Mouse (Mus musculus): Measurements from ENCODE around the gene Ube2d3. TPM values are rescaled to one million over a fixed set of nuclear protein-coding genes. Genes with fewer than 3 reads are reported as not detected.

Ube2d3 gene
- total and polyA plus RNA-seq, 3 experiments = 590 to 1,803 (median 1,178) TPM

- DNase-seq (ENCODE audit: extremely low read depth) = no peak
- TF ChIP-seq KAT2A (IDR thresholded peaks at IDR 0.05; ENCODE audit: insufficient replicate concordance, low read length) = no peak
- TF ChIP-seq E2F4 (IDR thresholded peaks at IDR 0.05; ENCODE audit: insufficient replicate concordance, low read depth, low read length) = no peak
- no peak for TF ChIP-seq TBP (conservative IDR thresholded peaks at IDR 0.05; ENCODE audit: low read depth, low read length)
- no peak for TF ChIP-seq SIN3A (IDR thresholded peaks at IDR 0.05; ENCODE audit: low read length)
- no peak for TF ChIP-seq NRF1 (IDR thresholded peaks at IDR 0.05; ENCODE audit: low read depth, low read length)
- no peak for TF ChIP-seq RCOR1 (conservative IDR thresholded peaks at IDR 0.05; ENCODE audit: low read depth, low read length)
- TF ChIP-seq MAZ (IDR thresholded peaks at IDR 0.05; ENCODE audit: low read depth, low read length) = no peak
- no peak for TF ChIP-seq USF1 (IDR thresholded peaks at IDR 0.05; ENCODE audit: low read depth, low read length)
- no peak for TF ChIP-seq ZNF384 (IDR thresholded peaks at IDR 0.05; ENCODE audit: low read depth, low read length)
- TF ChIP-seq ZKSCAN1 (IDR thresholded peaks at IDR 0.05; ENCODE audit: borderline replicate concordance, low read depth, low read length) = no peak
- no peak for TF ChIP-seq PAX5 (IDR thresholded peaks at IDR 0.05; ENCODE audit: low read length)
- no peak overlapping the region for H3K27ac ChIP-seq (ENCODE audit: insufficient read depth, low read depth)
- H3K9ac ChIP-seq (ENCODE audit: insufficient read depth, low read depth) = no peak overlapping the region
- no peak overlapping the region for H3K4me2 ChIP-seq (ENCODE audit: insufficient read depth, low read depth, poor library complexity, severe bottlenecking)
- in situ Hi-C loops (cut with MboI; ENCODE audit: low pct_ligation_motif_present, low pct_unique_long_range_greater_than_20kb, low sequenced_read_pairs) (no loop called here), dilution Hi-C loops (cut with MboI; ENCODE audit: extremely low pct_ligation_motif_present, extremely low pct_unique_long_range_greater_than_20kb, low sequenced_read_pairs) (no loop called here)
- no peaks in the 10 kb centered on the region for H3K27me3 ChIP-seq (replicated peaks)
- H3K36me3 ChIP-seq (replicated peaks in 1 of 2; ENCODE audit: control insufficient read depth in 1 of 2, insufficient read depth in 1 of 2, low read length in 1 of 2) = no peaks in the 10 kb centered on the region
- no peak overlapping the region for H3K4me3 ChIP-seq (replicated peaks in 1 of 3; ENCODE audit: low read depth in 2 of 3, low read length in 2 of 3, poor library complexity in 1 of 3)
- H3K79me2 ChIP-seq (replicated peaks; ENCODE audit: control insufficient read depth, extremely low read depth, insufficient read depth, poor library complexity, severe bottlenecking) = no peaks in the 10 kb centered on the region
- H3K9me3 ChIP-seq (replicated peaks; ENCODE audit: low read length) = no peaks in the 10 kb centered on the region
- H3K4me1 ChIP-seq (ENCODE audit: control insufficient read depth in 1 of 2, insufficient read depth in 2 of 2) = no peaks in the 10 kb centered on the region
Measured at GRCm38 (mm10) chr3:135393186-135393585, 44.8 kb upstream of the Ube2d3 start.

- no peaks in the 10 kb centered on the region for H3K79me2 ChIP-seq (replicated peaks; ENCODE audit: control insufficient read depth, extremely low read depth, insufficient read depth, poor library complexity, severe bottlenecking)
- H3K27ac ChIP-seq (ENCODE audit: insufficient read depth, low read depth) = no peak overlapping the region
- no peak for DNase-seq (ENCODE audit: extremely low read depth)
- in situ Hi-C loops (cut with MboI; ENCODE audit: low pct_ligation_motif_present, low pct_unique_long_range_greater_than_20kb, low sequenced_read_pairs) (no loop called here), dilution Hi-C loops (cut with MboI; ENCODE audit: extremely low pct_ligation_motif_present, extremely low pct_unique_long_range_greater_than_20kb, low sequenced_read_pairs) (no loop called here)
- TF ChIP-seq MAX (IDR thresholded peaks at IDR 0.05; ENCODE audit: low read length) (peak; percentile 36; the same call in 1 of the 2 replicates), NRF1 (IDR thresholded peaks at IDR 0.05; ENCODE audit: low read depth, low read length) (no peak), POLR2A (IDR thresholded peaks at IDR 0.05; ENCODE audit: low read depth, low read length) (no peak), CHD1 (IDR thresholded peaks at IDR 0.05; ENCODE audit: low read depth, low read length) (no peak), HCFC1 (IDR thresholded peaks at IDR 0.05; ENCODE audit: low read depth, low read length) (no peak), MYC (IDR thresholded peaks at IDR 0.05; ENCODE audit: low read depth, low read length) (0 out of 2 replicates have a peak, but pooled peaks have one; percentile 21), KAT2A (IDR thresholded peaks at IDR 0.05; ENCODE audit: insufficient replicate concordance, low read length) (no peak), IRF4 (IDR thresholded peaks at IDR 0.05; ENCODE audit: low read depth, low read length) (no peak)
- H3K27me3 ChIP-seq (replicated peaks) = no peaks in the 10 kb centered on the region
- no peak overlapping the region for H3K4me2 ChIP-seq (ENCODE audit: insufficient read depth, low read depth, poor library complexity, severe bottlenecking)
- H3K4me1 ChIP-seq (ENCODE audit: control insufficient read depth in 1 of 2, insufficient read depth in 2 of 2) = no peaks in the 10 kb centered on the region
- no peaks in the 10 kb centered on the region for H3K36me3 ChIP-seq (replicated peaks in 1 of 2; ENCODE audit: control insufficient read depth in 1 of 2, insufficient read depth in 1 of 2, low read length in 1 of 2)
- no peak overlapping the region for H3K9ac ChIP-seq (ENCODE audit: insufficient read depth, low read depth)
- H3K4me3 ChIP-seq (replicated peaks in 1 of 3; ENCODE audit: low read depth in 2 of 3, low read length in 2 of 3, poor library complexity in 1 of 3) = no peak overlapping the region
- no peaks in the 10 kb centered on the region for H3K9me3 ChIP-seq (replicated peaks; ENCODE audit: low read length)
Measured at GRCm38 (mm10) chr3:135395085-135395484, 42.9 kb upstream of the Ube2d3 start.
